In the genomic region with DNA sequence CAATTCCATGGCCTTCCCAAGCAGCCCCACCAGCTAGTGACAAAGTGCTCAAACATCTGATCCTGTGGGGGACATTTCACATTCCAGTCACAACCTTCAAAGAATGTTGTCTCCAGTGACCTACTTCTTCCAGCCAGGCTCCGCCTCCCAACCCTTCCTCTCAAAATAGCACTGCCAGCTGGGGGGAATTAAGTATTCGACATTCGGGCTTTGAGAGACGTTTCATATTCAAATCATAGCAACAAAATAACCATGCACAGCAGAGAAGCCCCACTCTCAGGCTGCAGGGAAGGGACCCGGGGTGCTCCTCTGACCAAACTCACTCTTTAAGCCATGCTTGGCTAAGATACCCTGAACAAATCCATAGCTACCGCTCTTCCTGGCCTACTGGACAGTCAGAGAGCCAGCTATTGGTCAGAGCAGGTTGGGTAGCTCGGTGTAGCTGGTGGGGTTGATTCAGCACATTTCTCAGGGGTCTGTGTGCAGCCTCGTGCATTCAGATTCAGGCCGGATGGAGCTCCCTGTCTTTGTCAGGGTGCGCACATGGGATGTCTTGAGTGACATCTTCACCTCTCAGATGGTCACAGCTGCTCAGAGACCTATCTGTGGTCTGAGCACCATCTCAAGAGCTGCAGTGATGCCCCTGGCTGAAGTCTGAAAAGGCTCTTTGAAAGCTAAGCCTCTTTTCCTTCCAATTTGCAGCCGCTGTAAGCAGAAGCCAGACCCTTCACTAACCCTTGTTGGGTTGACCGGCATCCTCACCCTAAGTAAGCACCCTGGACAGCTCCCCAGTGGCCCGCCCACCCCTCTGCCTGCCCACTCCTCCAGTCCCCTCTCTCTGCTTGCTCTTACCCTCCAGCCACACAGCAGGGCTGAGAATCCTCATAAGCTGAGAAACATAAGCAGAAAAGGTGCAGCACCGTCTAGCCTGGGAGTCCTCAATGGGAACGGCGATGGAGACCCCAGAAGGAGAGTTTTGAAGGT, we compare ENCODE assay signal across 9 mouse cellular contexts. TPM values are rescaled to one million over a fixed set of nuclear protein-coding genes. Genes with fewer than 3 reads are reported as not detected.
DNase-seq lines count a peak whose midpoint lies in the region; ATAC-seq and TF ChIP-seq lines count a peak whose summit lies in the region.
"Had no signal": no experiment of that assay in that cellular context is flagged by ENCODE, and none has a peak within 500 bp of the region (broad histone marks: within the 10 kb centered on the region; RNA-seq: fewer than 3 reads in every experiment).

No protein-coding gene starts in this region.

- H3K27me3 ChIP-seq in heart, postnatal 0 days (ENCODE audit: control insufficient read depth, insufficient read depth, low read length): 0 out of 2 replicates have a peak, but pooled peaks cover 2% of the 10 kb centered on the region
- no peaks in the 10 kb centered on the region for H3K27me3 ChIP-seq in lung, embryonic 14.5 days (ENCODE audit: insufficient read depth, low read length)
- H3K27me3 ChIP-seq in limb, embryonic 12.5 days: no peaks in the 10 kb centered on the region

- TF ChIP-seq CTCF in heart, postnatal 0 days (IDR thresholded peaks at IDR 0.05; ENCODE audit: low read depth): no peak
- TF ChIP-seq CTCF in lung, embryonic 14.5 days (IDR thresholded peaks at IDR 0.05; ENCODE audit: low read depth): no peak

- H3K4me1 ChIP-seq in heart, postnatal 0 days (ENCODE audit: control insufficient read depth, insufficient read depth): peaks cover 12% of the 10 kb centered on the region
- H3K4me1 ChIP-seq in lung, embryonic 14.5 days (ENCODE audit: insufficient read depth): no peaks in the 10 kb centered on the region
- H3K4me1 ChIP-seq in limb, embryonic 12.5 days (replicated peaks): peaks cover 4% of the 10 kb centered on the region; the same call in 1 of the 2 replicates

- no peak for TF ChIP-seq EP300 in heart, postnatal 0 days (IDR thresholded peaks at IDR 0.05; ENCODE audit: low read depth)

- no peak overlapping the region for H3K9ac ChIP-seq in heart, postnatal 0 days (replicated peaks; ENCODE audit: low read depth, low read length)
- H3K9ac ChIP-seq in lung, embryonic 14.5 days: no peak overlapping the region
- H3K9ac ChIP-seq in limb, embryonic 12.5 days (replicated peaks): no peak overlapping the region

- no peaks in the 10 kb centered on the region for H3K36me3 ChIP-seq in heart, postnatal 0 days (replicated peaks; ENCODE audit: control insufficient read depth, insufficient read depth, low read length)
- H3K36me3 ChIP-seq in lung, embryonic 14.5 days (ENCODE audit: insufficient read depth): no peaks in the 10 kb centered on the region
- H3K36me3 ChIP-seq in limb, embryonic 12.5 days: no peaks in the 10 kb centered on the region

- intact Hi-C loops in gastrocnemius, postnatal 36 days (cut with DNase I): no loop called here

- H3K27ac ChIP-seq in heart, postnatal 0 days (ENCODE audit: low read depth): no peak overlapping the region
- H3K27ac ChIP-seq in lung, embryonic 14.5 days (ENCODE audit: low read depth): no peak overlapping the region
- H3K27ac ChIP-seq in limb, embryonic 12.5 days: no peak overlapping the region

- no peak for DNase-seq in heart, postnatal 0 days (ENCODE audit: low spot score)
- DNase-seq in heart, adult 18-20 months: no peak
- peak; percentile 80 for DNase-seq in lung, embryonic 14.5 days
- no peak for DNase-seq in lung, postnatal 36 days
- DNase-seq in embryo, embryonic 9.5 days (ENCODE audit: extremely low spot score): peak; percentile 74
- no peak for DNase-seq in gastrocnemius, postnatal 4 days (ENCODE audit: low spot score in 2 of 2)
- DNase-seq in gastrocnemius, postnatal 36 days: no peak

- H3K4me3 ChIP-seq in heart, postnatal 0 days (ENCODE audit: low read depth, low read length): no peak overlapping the region
- no peak overlapping the region for H3K4me3 ChIP-seq in lung, embryonic 14.5 days (ENCODE audit: low read depth, low read length)
- no peak overlapping the region for H3K4me3 ChIP-seq in limb, embryonic 12.5 days (replicated peaks)

- H3K9me3 ChIP-seq in heart, postnatal 0 days (replicated peaks; ENCODE audit: control insufficient read depth, low read length): no peaks in the 10 kb centered on the region
- H3K9me3 ChIP-seq in lung, embryonic 14.5 days (ENCODE audit: low read depth, low read length): no peaks in the 10 kb centered on the region
- no peaks in the 10 kb centered on the region for H3K9me3 ChIP-seq in limb, embryonic 12.5 days

- no peak overlapping the region for H3K4me2 ChIP-seq in heart, postnatal 0 days (ENCODE audit: low read depth, low read length)
- no peak overlapping the region for H3K4me2 ChIP-seq in lung, embryonic 14.5 days
- H3K4me2 ChIP-seq in limb, embryonic 12.5 days: no peak overlapping the region
- H3K4me2 ChIP-seq: midbrain, embryonic 11.5 days had no signal

- WGBS in heart, postnatal 0 days: 45% methylated on average over 16 of the region's 16 CpGs
- 49% methylated on average over 16 of the region's 16 CpGs for WGBS in lung, embryonic 14.5 days
- WGBS in limb, embryonic 12.5 days: 48% methylated on average over 16 of the region's 16 CpGs

- ATAC-seq in heart, postnatal 0 days (ENCODE audit: insufficient read depth, low read depth): 0 out of 2 replicates have a peak, but pooled peaks have one; percentile 33
- peak; percentile 76; the same call in 1 of the 2 replicates for ATAC-seq in lung, embryonic 14.5 days (ENCODE audit: insufficient read depth)
- ATAC-seq in limb, embryonic 12.5 days (ENCODE audit: insufficient number of reproducible peaks, insufficient read depth, low FRiP score, low TSS enrichment, low read depth): 0 out of 2 replicates have a peak, but pooled peaks have one; percentile 16

RNA-seq across cellular contexts. Expression of a gene that starts 30.7 kb away (rescaled TPM):
- total RNA-seq in heart, postnatal 0 days (2014; rRNA removed; ENCODE audit: low replicate concordance): not detected in 2 replicates
- polyA plus RNA-seq in heart, postnatal 0 days (2015; fragmentation: Nextera tagmentation; extraction: Ambion mirVana): 0.08 TPM in 1 of 2 replicates, not detected in the other
- total RNA-seq in heart, adult 18-20 months (2021): not detected
- 0.16 and 0.22 TPM in 2 replicates for polyA plus RNA-seq in lung, embryonic 14.5 days (2014; fragmentation: Nextera tagmentation; extraction: Ambion mirVana)
- not detected in 2 replicates for polyA plus RNA-seq in limb, embryonic 12.5 days (2016; fragmentation: Nextera tagmentation; extraction: Ambion mirVana)
- not detected for total RNA-seq in gastrocnemius, postnatal 4 days (2021)
- total RNA-seq in gastrocnemius, postnatal 36 days (2021): not detected

RNA-seq across cellular contexts. Expression of a gene that starts 49.9 kb away (rescaled TPM):
- total RNA-seq in heart, postnatal 0 days (2014; rRNA removed; ENCODE audit: low replicate concordance): 8.4 and 42.5 TPM in 2 replicates
- polyA plus RNA-seq in heart, postnatal 0 days (2015; fragmentation: Nextera tagmentation; extraction: Ambion mirVana): 6.1 and 6.2 TPM in 2 replicates
- 1 to 10 TPM; 4.1 to 5.2 TPM for total RNA-seq in heart, adult 18-20 months (2021)
- 10.0 and 11.3 TPM in 2 replicates for polyA plus RNA-seq in lung, embryonic 14.5 days (2014; fragmentation: Nextera tagmentation; extraction: Ambion mirVana)
- polyA plus RNA-seq in limb, embryonic 12.5 days (2016; fragmentation: Nextera tagmentation; extraction: Ambion mirVana): 8.8 and 11.0 TPM in 2 replicates
- 10 to 100 TPM; 11.2 to 12.2 TPM for total RNA-seq in gastrocnemius, postnatal 4 days (2021)
- total RNA-seq in gastrocnemius, postnatal 36 days (2021): 1 to 10 TPM; 3.2 to 4.0 TPM

RNA-seq across cellular contexts. Expression of a gene that starts 57.3 kb away (rescaled TPM):
- total RNA-seq in heart, postnatal 0 days (2014; rRNA removed; ENCODE audit: low replicate concordance): 39.3 and 41.6 TPM in 2 replicates
- 9.0 and 10.8 TPM in 2 replicates for polyA plus RNA-seq in heart, postnatal 0 days (2015; fragmentation: Nextera tagmentation; extraction: Ambion mirVana)
- total RNA-seq in heart, adult 18-20 months (2021): 10 to 100 TPM in 1 of 2 experiments, 1 to 10 TPM in 1; 8.9 to 10.9 TPM
- polyA plus RNA-seq in lung, embryonic 14.5 days (2014; fragmentation: Nextera tagmentation; extraction: Ambion mirVana): 40.7 and 45.3 TPM in 2 replicates
- 1.2 and 1.9 TPM in 2 replicates for polyA plus RNA-seq in limb, embryonic 12.5 days (2016; fragmentation: Nextera tagmentation; extraction: Ambion mirVana)
- 10 to 100 TPM; 29.8 to 35.1 TPM for total RNA-seq in gastrocnemius, postnatal 4 days (2021)
- 1 to 10 TPM; 6.1 to 7.6 TPM for total RNA-seq in gastrocnemius, postnatal 36 days (2021)

Comparison
In these comparisons a context has a peak if more than half of its experiments do, and no peak if none do; other contexts are left out.
1. DNase-seq: peak in lung, embryonic 14.5 days (single experiment) and embryo, embryonic 9.5 days (single experiment); none in heart, postnatal 0 days (single experiment), heart, adult 18-20 months (0 of 2), lung, postnatal 36 days (single experiment), gastrocnemius, postnatal 4 days (0 of 2) and gastrocnemius, postnatal 36 days (0 of 2).
2. ATAC-seq: peak in every context shown above with its lines; median percentile 76 in lung, embryonic 14.5 days; 33 in heart, postnatal 0 days; 16 in limb, embryonic 12.5 days.